Comparison of ENCODE assay signal across 8 mouse cellular contexts in genomic region chr5:106801886-106802798, GRCm38 (mm10).
DNase-seq lines count a peak whose midpoint lies in the region; ATAC-seq lines count a peak whose summit lies in the region.

No protein-coding gene starts in this region.

- WGBS in hindbrain, embryonic 13.5 days = 7% methylated on average over 32 of the region's 32 CpGs

- H3K27me3 ChIP-seq in hindbrain, embryonic 13.5 days = 0 out of 2 replicates have a peak, but pooled peaks cover 11% of the 10 kb centered on the region

- peaks cover 8% of the 10 kb centered on the region for H3K4me1 ChIP-seq in hindbrain, embryonic 13.5 days (replicated peaks)

- no peaks in the 10 kb centered on the region for H3K36me3 ChIP-seq in hindbrain, embryonic 13.5 days

- peak; percentile 80 for ATAC-seq in hindbrain, embryonic 13.5 days (ENCODE audit: low FRiP score)

- no peaks in the 10 kb centered on the region for H3K9me3 ChIP-seq in hindbrain, embryonic 13.5 days

- H3K9ac ChIP-seq in hindbrain, embryonic 13.5 days = peak overlapping the region; percentile 63

- H3K4me2 ChIP-seq in hindbrain, embryonic 13.5 days = peak overlapping the region; percentile 60

- DNase-seq in R1 (ENCODE audit: low read depth, low spot score) = peak; percentile 81
- peak; percentile 89 to 92 for DNase-seq in cerebellum, postnatal 36 days
- peak; percentile 84 to 85 for DNase-seq in frontal cortex, postnatal 25 days (ENCODE audit: low spot score in 2 of 2)
- peak; percentile 87 to 89 for DNase-seq in layer of hippocampus, postnatal 14 days (ENCODE audit: low spot score in 2 of 2)
- DNase-seq in lung, postnatal 10 days = peak; percentile 93
- DNase-seq in retina, adult 2 months (ENCODE audit: low read depth, low spot score) = peak; percentile 50
- DNase-seq in thymus, postnatal 25 days = peak; percentile 89

- H3K4me3 ChIP-seq in hindbrain, embryonic 13.5 days = peak overlapping the region; percentile 31

- H3K27ac ChIP-seq in hindbrain, embryonic 13.5 days = no peak overlapping the region
